Mouse (Mus musculus): ENCODE results near the gene Slc13a4. TPM values are rescaled to one million over a fixed set of nuclear protein-coding genes. Genes with fewer than 3 reads are reported as not detected.

Slc13a4 gene
- total RNA-seq, 2 experiments from 2014 or later: 0.11 to 0.35 TPM

Other genes with a start within 250 kb of the Slc13a4 start
- gene Cnot4, start 174.4 kb downstream of the Slc13a4 start, total RNA-seq (2021): 10 to 100 TPM; 19.8 to 21.6 TPM
- gene Nup205, start 130.7 kb downstream of the Slc13a4 start, total RNA-seq (2021): 10 to 100 TPM; 10.3 to 11.8 TPM
- 1 to 10 TPM; 1.0 to 2.1 TPM for gene Fam180a, start 18.0 kb upstream of the Slc13a4 start, total RNA-seq (2021)
- gene Mtpn, start 231.8 kb upstream of the Slc13a4 start, total RNA-seq (2021): 10 to 100 TPM; 30.0 to 37.1 TPM

All from gastrocnemius, postnatal 14 days (tissue).